Mouse (Mus musculus): Measurements from ENCODE around the gene Abcb9. TPM values are rescaled to one million over a fixed set of nuclear protein-coding genes. Genes with fewer than 3 reads are reported as not detected.

The Abcb9 gene
- polyA plus RNA-seq (2012; rRNA removed) = 34.7 and 37.1 TPM in 2 replicates

GRCm38 (mm10) chr5:124095596-124096232 lies at the start of gene Abcb9:
TSS of gene Abcb9 (minus strand) at chr5:124095798.
- H3K4me1 ChIP-seq (ENCODE audit: control insufficient read depth, insufficient read depth, low read length) = peaks cover 22% of the 10 kb centered on the region
- no peaks in the 10 kb centered on the region for H3K27me3 ChIP-seq (ENCODE audit: control insufficient read depth, insufficient read depth, low read length)
- peak within 1 kb of the TSS; percentile 86 for H3K4me3 ChIP-seq (replicated peaks; ENCODE audit: insufficient read depth, low read depth, low read length)
- 2% methylated on average over 42 of the region's 42 CpGs for WGBS
- TF ChIP-seq POLR2A (IDR thresholded peaks at IDR 0.05; ENCODE audit: borderline replicate concordance, insufficient read depth, low read length) = peak; percentile 75; the same call in 1 of the 2 replicates
- TF ChIP-seq CTCF (IDR thresholded peaks at IDR 0.05; ENCODE audit: borderline replicate concordance, insufficient read depth, low read depth, low read length) = no peak
- DNase-seq = peak; percentile 98 to 99
- peak within 1 kb of the TSS; percentile 70 for H3K27ac ChIP-seq (ENCODE audit: insufficient read depth, low read length)

GRCm38 (mm10) chr5:124138066-124138465 lies 42.5 kb upstream of the Abcb9 start:
- 30% methylated on average over 7 of the region's 7 CpGs for WGBS
- Histone ChIP-seq H3K4me3 (replicated peaks; ENCODE audit: insufficient read depth, low read depth, low read length) (no peak overlapping the region), H3K27ac (ENCODE audit: insufficient read depth, low read length) (no peak overlapping the region), H3K4me1 (ENCODE audit: control insufficient read depth, insufficient read depth, low read length) (no peaks in the 10 kb centered on the region), H3K27me3 (ENCODE audit: control insufficient read depth, insufficient read depth, low read length) (no peaks in the 10 kb centered on the region)
- no peak for DNase-seq
- TF ChIP-seq CTCF (IDR thresholded peaks at IDR 0.05; ENCODE audit: borderline replicate concordance, insufficient read depth, low read depth, low read length) = no peak
- no peak for TF ChIP-seq POLR2A (IDR thresholded peaks at IDR 0.05; ENCODE audit: borderline replicate concordance, insufficient read depth, low read length)

DNA sequence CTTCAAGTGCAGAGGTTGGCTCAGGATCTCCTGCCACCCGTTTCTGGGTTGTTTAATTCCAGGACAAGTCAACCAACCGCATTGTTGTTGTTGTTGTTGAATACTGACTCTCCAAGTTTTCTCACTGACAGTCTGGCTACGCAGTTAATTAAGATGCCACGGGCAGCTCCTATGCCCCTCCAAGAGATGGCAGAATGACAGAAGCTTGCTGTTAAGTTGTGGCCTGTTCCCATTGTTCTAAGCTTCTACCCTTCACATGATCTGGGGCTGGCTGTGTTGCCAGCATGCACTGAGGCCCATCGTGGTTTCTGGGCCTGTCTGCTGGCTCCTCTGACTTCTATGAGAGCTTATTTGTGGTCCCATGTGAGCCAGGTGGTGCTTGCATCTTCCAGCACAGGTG lies 38.7 kb upstream of the Abcb9 start:
- DNase-seq = no peak
- no peak overlapping the region for H3K27ac ChIP-seq (ENCODE audit: insufficient read depth, low read length)
- H3K27me3 ChIP-seq (ENCODE audit: control insufficient read depth, insufficient read depth, low read length) = no peaks in the 10 kb centered on the region
- 25% methylated on average over 5 of the region's 5 CpGs for WGBS
- TF ChIP-seq CTCF (IDR thresholded peaks at IDR 0.05; ENCODE audit: borderline replicate concordance, insufficient read depth, low read depth, low read length) (no peak), POLR2A (IDR thresholded peaks at IDR 0.05; ENCODE audit: borderline replicate concordance, insufficient read depth, low read length) (no peak)
- no peaks in the 10 kb centered on the region for H3K4me1 ChIP-seq (ENCODE audit: control insufficient read depth, insufficient read depth, low read length)
- H3K4me3 ChIP-seq (replicated peaks; ENCODE audit: insufficient read depth, low read depth, low read length) = no peak overlapping the region

GRCm38 (mm10) chr5:124125093-124125492 lies 29.5 kb upstream of the Abcb9 start:
- Histone ChIP-seq H3K4me1 (ENCODE audit: control insufficient read depth, insufficient read depth, low read length) (no peaks in the 10 kb centered on the region), H3K27me3 (ENCODE audit: control insufficient read depth, insufficient read depth, low read length) (no peaks in the 10 kb centered on the region), H3K27ac (ENCODE audit: insufficient read depth, low read length) (no peak overlapping the region), H3K4me3 (replicated peaks; ENCODE audit: insufficient read depth, low read depth, low read length) (no peak overlapping the region)
- WGBS = 86% methylated on average over 11 of the region's 11 CpGs
- no peak for DNase-seq
- TF ChIP-seq POLR2A (IDR thresholded peaks at IDR 0.05; ENCODE audit: borderline replicate concordance, insufficient read depth, low read length) (no peak), CTCF (IDR thresholded peaks at IDR 0.05; ENCODE audit: borderline replicate concordance, insufficient read depth, low read depth, low read length) (no peak)

- WGBS = 87% methylated on average over 18 of the region's 18 CpGs
- Histone ChIP-seq H3K4me3 (replicated peaks; ENCODE audit: insufficient read depth, low read depth, low read length) (no peak overlapping the region), H3K27ac (ENCODE audit: insufficient read depth, low read length) (no peak overlapping the region), H3K4me1 (ENCODE audit: control insufficient read depth, insufficient read depth, low read length) (peaks cover 5% of the 10 kb centered on the region), H3K27me3 (ENCODE audit: control insufficient read depth, insufficient read depth, low read length) (no peaks in the 10 kb centered on the region)
- no peak for TF ChIP-seq CTCF (IDR thresholded peaks at IDR 0.05; ENCODE audit: borderline replicate concordance, insufficient read depth, low read depth, low read length)
- TF ChIP-seq POLR2A (IDR thresholded peaks at IDR 0.05; ENCODE audit: borderline replicate concordance, insufficient read depth, low read length) = no peak
- no peak for DNase-seq
Measured at GRCm38 (mm10) chr5:124122357-124122756, 26.8 kb upstream of the Abcb9 start.

DNA sequence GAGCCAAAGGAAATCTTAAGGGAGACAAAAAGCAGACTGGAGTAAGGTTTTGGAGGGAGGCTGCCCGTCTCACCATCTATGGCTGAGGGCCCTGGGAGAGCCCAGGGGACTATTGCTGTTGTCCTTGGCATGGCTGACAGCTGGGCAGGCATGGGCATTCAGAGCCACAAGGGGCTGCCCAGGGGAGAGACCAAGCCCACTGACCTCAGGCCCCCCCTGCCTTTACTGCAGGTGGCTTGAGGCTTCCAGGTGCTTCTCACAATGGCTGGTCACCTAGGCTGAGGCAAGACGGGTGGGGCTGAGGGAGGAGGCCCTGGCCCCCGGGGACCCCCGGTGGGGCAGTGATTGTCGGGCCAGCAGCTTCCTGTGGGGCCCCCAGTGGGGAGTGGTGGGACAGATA lies 23.6 kb upstream of the Abcb9 start:
- TF ChIP-seq CTCF (IDR thresholded peaks at IDR 0.05; ENCODE audit: borderline replicate concordance, insufficient read depth, low read depth, low read length) = no peak
- TF ChIP-seq POLR2A (IDR thresholded peaks at IDR 0.05; ENCODE audit: borderline replicate concordance, insufficient read depth, low read length) = no peak
- DNase-seq = no peak
- H3K27me3 ChIP-seq (ENCODE audit: control insufficient read depth, insufficient read depth, low read length) = no peaks in the 10 kb centered on the region
- 53% methylated on average over 5 of the region's 5 CpGs for WGBS
- H3K4me1 ChIP-seq (ENCODE audit: control insufficient read depth, insufficient read depth, low read length) = peaks cover 12% of the 10 kb centered on the region
- H3K27ac ChIP-seq (ENCODE audit: insufficient read depth, low read length) = no peak overlapping the region
- H3K4me3 ChIP-seq (replicated peaks; ENCODE audit: insufficient read depth, low read depth, low read length) = no peak overlapping the region

- 2% methylated on average over 64 of the region's 64 CpGs for WGBS
- H3K4me1 ChIP-seq (ENCODE audit: control insufficient read depth, insufficient read depth, low read length) = peaks cover 12% of the 10 kb centered on the region
- TF ChIP-seq CTCF (IDR thresholded peaks at IDR 0.05; ENCODE audit: borderline replicate concordance, insufficient read depth, low read depth, low read length) (no peak), POLR2A (IDR thresholded peaks at IDR 0.05; ENCODE audit: borderline replicate concordance, insufficient read depth, low read length) (peak; percentile 80)
Measured at GRCm38 (mm10) chr5:124115990-124116845, 20.6 kb upstream of the Abcb9 start, which contains the start of gene Arl6ip4. TSS of gene Arl6ip4 (plus strand) at chr5:124116089.

More at GRCm38 (mm10) chr5:124115990-124116845, 20.6 kb upstream of the Abcb9 start, which contains the start of gene Arl6ip4:
- Histone ChIP-seq H3K27ac (ENCODE audit: insufficient read depth, low read length) (peak within 1 kb of the TSS; percentile 80), H3K4me3 (replicated peaks; ENCODE audit: insufficient read depth, low read depth, low read length) (peak within 1 kb of the TSS; percentile 97), H3K27me3 (ENCODE audit: control insufficient read depth, insufficient read depth, low read length) (no peaks in the 10 kb centered on the region)
- peak; percentile 76 to 85 for DNase-seq

All from cerebellum, adult 2 months (tissue).